Mouse (Mus musculus) MEL (cell line): ENCODE data around the gene Iqcc. TPM values are rescaled to one million over a fixed set of nuclear protein-coding genes. Genes with fewer than 3 reads are reported as not detected.

ENCODE experiments used
- DNase-seq: peaks from one replicate; pipeline ENCODE4 v3.0.0; 2011; ENCODE audit warnings: low read depth, low spot score
- H3K27ac ChIP-seq: 2 replicates; pipeline ENCODE4 v1.5.1; 2012; ENCODE audit warnings: low read depth, mild to moderate bottlenecking, control low read depth, low read length, moderate library complexity; ENCODE audit not compliant: control insufficient read depth
- H3K27me3 ChIP-seq, 2 experiments: fragments of 150-350 bp in 1 of 2; sonication (generic) in 1 of 2; 2 replicates each; pipeline ENCODE4 v1.6.1; 2012; ENCODE audit warnings: low read length in 2 of 2, mild to moderate bottlenecking in 2 of 2, improper control_type of control experiment in 1 of 2, moderate library complexity in 1 of 2; ENCODE audit not compliant: insufficient read depth in 2 of 2, control insufficient read depth in 1 of 2
- H3K36me3 ChIP-seq, 2 experiments: 2 replicates each; pipeline ENCODE4 v1.6.1; 2012 to 2014; ENCODE audit warnings: low read length in 2 of 2, improper control_type of control experiment in 1 of 2, inconsistent platforms in 1 of 2, mild to moderate bottlenecking in 1 of 2; ENCODE audit not compliant: insufficient read depth in 2 of 2, control insufficient read depth in 1 of 2
- H3K4me1 ChIP-seq, 2 experiments: fragments of 150-350 bp in 1 of 2; sonication (generic) in 1 of 2; 2 replicates each; pipeline ENCODE4 v1.6.1; 2012; ENCODE audit warnings: low read length in 2 of 2, improper control_type of control experiment in 1 of 2, mild to moderate bottlenecking in 1 of 2; ENCODE audit not compliant: insufficient read depth in 2 of 2, control insufficient read depth in 1 of 2
- H3K4me3 ChIP-seq, 2 experiments: fragments of 150-350 bp in 1 of 2; sonication (generic) in 1 of 2; 2 replicates each; pipeline ENCODE4 v1.5.1; 2012; ENCODE audit warnings: low read depth in 2 of 2, low read length in 2 of 2, mild to moderate bottlenecking in 2 of 2, moderate library complexity in 2 of 2, control low read depth in 1 of 2, improper control_type of control experiment in 1 of 2; ENCODE audit not compliant: control insufficient read depth in 1 of 2, insufficient read depth in 1 of 2
- H3K79me2 ChIP-seq: 2 replicates; pipeline ENCODE4 v1.6.1; 2012; ENCODE audit warnings: mild to moderate bottlenecking, low read length, moderate library complexity; ENCODE audit not compliant: control insufficient read depth, poor library complexity, insufficient read depth
- H3K9ac ChIP-seq: 2 replicates; pipeline ENCODE4 v1.6.1; 2012; ENCODE audit warnings: low read depth, mild to moderate bottlenecking, control low read depth, low read length, moderate library complexity; ENCODE audit not compliant: control insufficient read depth, poor library complexity, severe bottlenecking
- H3K9me3 ChIP-seq: fragments of 150-350 bp; sonication (generic); replicated peaks from 2 replicates; pipeline ENCODE4 v1.6.1; 2012; ENCODE audit warnings: mild to moderate bottlenecking, low read length, improper control_type of control experiment, moderate library complexity; ENCODE audit not compliant: insufficient read depth
- BHLHE40 ChIP-seq: IDR thresholded peaks from 2 replicates; pipeline ENCODE4 v1.6.1; 2012; ENCODE audit warnings: low read depth, mild to moderate bottlenecking, inconsistent platforms, low read length, improper control_type of control experiment, borderline replicate concordance
- CHD1 ChIP-seq: IDR thresholded peaks from 2 replicates; pipeline ENCODE4 v1.6.1; 2012; ENCODE audit warnings: low read depth, mild to moderate bottlenecking, inconsistent platforms, low read length, improper control_type of control experiment
- CHD2 ChIP-seq: IDR thresholded peaks from 2 replicates; pipeline ENCODE4 v1.6.1; 2011; ENCODE audit warnings: low read length, improper control_type of control experiment
- CTCF ChIP-seq, 3 experiments: IDR thresholded peaks in 2 of 3; conservative IDR thresholded peaks in 1 of 3; 2 replicates each; pipeline ENCODE4 v1.5.1; 2011 to 2012; ENCODE audit warnings: low read length in 3 of 3, low read depth in 2 of 3, mild to moderate bottlenecking in 2 of 3, improper control_type of control experiment in 1 of 3, inconsistent platforms in 1 of 3, mixed read lengths in 1 of 3, moderate library complexity in 1 of 3; ENCODE audit not compliant: control insufficient read depth in 1 of 3, insufficient read depth in 1 of 3, poor library complexity in 1 of 3, severe bottlenecking in 1 of 3
- E2F4 ChIP-seq: IDR thresholded peaks from 2 replicates; pipeline ENCODE4 v1.6.1; 2011; ENCODE audit warnings: low read depth, low read length, improper control_type of control experiment, borderline replicate concordance
- ELF1 ChIP-seq: IDR thresholded peaks from 2 replicates; pipeline ENCODE4 v1.6.1; 2014; ENCODE audit warnings: low read depth, mild to moderate bottlenecking, inconsistent platforms, low read length, improper control_type of control experiment, moderate library complexity
- EP300 ChIP-seq, 2 experiments: IDR thresholded peaks; 2 replicates each; pipeline ENCODE4 v1.6.1; 2011; ENCODE audit warnings: improper control_type of control experiment in 2 of 2, low read length in 2 of 2, low read depth in 1 of 2, mild to moderate bottlenecking in 1 of 2
- ETS1 ChIP-seq: IDR thresholded peaks from 2 replicates; pipeline ENCODE4 v1.6.1; 2012; ENCODE audit warnings: low read depth, mild to moderate bottlenecking, inconsistent platforms, low read length, improper control_type of control experiment, moderate library complexity
- GABPA ChIP-seq: IDR thresholded peaks from 2 replicates; pipeline ENCODE4 v1.6.1; 2012; ENCODE audit warnings: low read depth, mild to moderate bottlenecking, inconsistent platforms, low read length, improper control_type of control experiment, moderate library complexity
- GATA1 ChIP-seq: IDR thresholded peaks from 2 replicates; pipeline ENCODE4 v1.6.1; 2011; ENCODE audit warnings: low read depth, low read length, improper control_type of control experiment
- JUND ChIP-seq: IDR thresholded peaks from 2 replicates; pipeline ENCODE4 v1.6.1; 2011; ENCODE audit warnings: low read depth, mild to moderate bottlenecking, improper control_type of control experiment, low read length
- MAFK ChIP-seq: IDR thresholded peaks from 2 replicates; pipeline ENCODE4 v1.6.1; 2011; ENCODE audit warnings: low read depth, mild to moderate bottlenecking, low read length, improper control_type of control experiment, borderline replicate concordance
- MAX ChIP-seq: IDR thresholded peaks from 2 replicates; pipeline ENCODE4 v1.6.1; 2011; ENCODE audit warnings: low read length, improper control_type of control experiment
- MEF2A ChIP-seq: IDR thresholded peaks from 2 replicates; pipeline ENCODE4 v1.6.1; 2014; ENCODE audit warnings: low read depth, mild to moderate bottlenecking, inconsistent platforms, low read length, improper control_type of control experiment; ENCODE audit not compliant: poor library complexity, insufficient replicate concordance, severe bottlenecking; ENCODE audit errors: extremely low read depth
- MXI1 ChIP-seq: IDR thresholded peaks from 2 replicates; pipeline ENCODE4 v1.6.1; 2011; ENCODE audit warnings: mild to moderate bottlenecking, low read depth, low read length, improper control_type of control experiment
- MYB ChIP-seq: IDR thresholded peaks from 2 replicates; pipeline ENCODE4 v1.6.1; 2011; ENCODE audit warnings: mild to moderate bottlenecking, low read depth, low read length, improper control_type of control experiment
- MYC ChIP-seq: IDR thresholded peaks from 2 replicates; pipeline ENCODE4 v1.6.1; 2011; ENCODE audit warnings: low read depth, mild to moderate bottlenecking, low read length, improper control_type of control experiment, moderate library complexity
- POLR2AphosphoS2 ChIP-seq: IDR thresholded peaks from 2 replicates; pipeline ENCODE4 v1.6.1; 2011; ENCODE audit warnings: low read length, improper control_type of control experiment
- POLR2AphosphoS5 ChIP-seq: IDR thresholded peaks from 2 replicates; pipeline ENCODE4 v1.6.1; 2012; ENCODE audit warnings: low read depth, borderline replicate concordance, mild to moderate bottlenecking, inconsistent platforms, low read length, moderate library complexity, mixed read lengths
- RAD21 ChIP-seq: IDR thresholded peaks from 2 replicates; pipeline ENCODE4 v1.6.1; 2011; ENCODE audit warnings: mild to moderate bottlenecking, low read depth, low read length, improper control_type of control experiment
- RCOR1 ChIP-seq: IDR thresholded peaks from 2 replicates; pipeline ENCODE4 v1.6.1; 2012; ENCODE audit warnings: low read depth, mild to moderate bottlenecking, inconsistent platforms, low read length, improper control_type of control experiment
- SMC3 ChIP-seq: IDR thresholded peaks from 2 replicates; pipeline ENCODE4 v1.6.1; 2011; ENCODE audit warnings: low read depth, low read length, improper control_type of control experiment
- TAL1 ChIP-seq: IDR thresholded peaks from 2 replicates; pipeline ENCODE4 v1.6.1; 2012; ENCODE audit warnings: mild to moderate bottlenecking, inconsistent platforms, low read length, moderate library complexity, mixed read lengths
- TCF12 ChIP-seq: IDR thresholded peaks from 2 replicates; pipeline ENCODE4 v1.6.1; 2014; ENCODE audit warnings: low read depth, mild to moderate bottlenecking, inconsistent platforms, low read length, improper control_type of control experiment, moderate library complexity
- UBTF ChIP-seq: IDR thresholded peaks from 2 replicates; pipeline ENCODE4 v1.6.1; 2012; ENCODE audit warnings: low read depth, mild to moderate bottlenecking, inconsistent platforms, low read length, improper control_type of control experiment, moderate library complexity, borderline replicate concordance; ENCODE audit not compliant: insufficient read depth
- USF2 ChIP-seq, 2 experiments: IDR thresholded peaks; 2 replicates each; pipeline ENCODE4 v1.6.1; 2011 to 2012; ENCODE audit warnings: improper control_type of control experiment in 2 of 2, low read length in 2 of 2, borderline replicate concordance in 1 of 2, inconsistent platforms in 1 of 2, low read depth in 1 of 2, mild to moderate bottlenecking in 1 of 2; ENCODE audit not compliant: insufficient read depth in 1 of 2
- ZC3H11A ChIP-seq: IDR thresholded peaks from 2 replicates; pipeline ENCODE4 v1.6.1; 2012; ENCODE audit warnings: low read depth, mild to moderate bottlenecking, inconsistent platforms, low read length, improper control_type of control experiment
- ZKSCAN1 ChIP-seq: IDR thresholded peaks from 2 replicates; pipeline ENCODE4 v1.6.1; 2012; ENCODE audit warnings: low read depth, mild to moderate bottlenecking, inconsistent platforms, low read length, improper control_type of control experiment, moderate library complexity
- ZMIZ1 ChIP-seq: IDR thresholded peaks from 2 replicates; pipeline ENCODE4 v1.6.1; 2012; ENCODE audit warnings: low read depth, mild to moderate bottlenecking, inconsistent platforms, low read length, improper control_type of control experiment, moderate library complexity
- ZNF384 ChIP-seq: IDR thresholded peaks from 2 replicates; pipeline ENCODE4 v1.6.1; 2012; ENCODE audit warnings: low read depth, mild to moderate bottlenecking, inconsistent platforms, low read length, improper control_type of control experiment
- polyA plus RNA-seq, 2 experiments: library from polyadenylated mRNA; stranded (reverse) in 1 of 2; unstranded in 1 of 2; fragments of >175 nt in 1 of 2; fragments of >200 nt in 1 of 2; gene quantifications; 2 replicates each; pipeline versions ENCODE4 v1.2.1 to v1.2.4; 2012; ENCODE audit warnings: low replicate concordance in 2 of 2, low read depth in 1 of 2; ENCODE audit not compliant: insufficient read length in 2 of 2, insufficient read depth in 1 of 2, missing spikeins in 1 of 2
- total RNA-seq: library from RNA; depleted of rRNA; stranded (reverse); fragments of 300-350 nt; gene quantifications from 2 replicates; pipeline ENCODE4 v1.2.3, GENCODE M21; 2012

Gene Iqcc
- total and polyA plus RNA-seq, 3 experiments: 13.6 to 18.5 TPM; not detected in 1

- Histone ChIP-seq H3K27ac (no peak overlapping the region), H3K79me2 (no peaks in the 10 kb centered on the region; the same call in 1 of the 2 replicates), H3K36me3 (no peaks in the 10 kb centered on the region), H3K27me3 (no peaks in the 10 kb centered on the region), H3K4me3 (no peak overlapping the region), H3K9me3 (no peaks in the 10 kb centered on the region), H3K4me1 (peaks cover 0 to 13% of the 10 kb centered on the region in 2 experiments; a peak in 1 of 4 replicates), H3K9ac (no peak overlapping the region)
- DNase-seq: peak; percentile 76
- peak; percentile 15; the same call in 1 of the 2 replicates for TF ChIP-seq RAD21
- TF ChIP-seq SMC3: peak; percentile 32; the same call in 1 of the 2 replicates
- peak; percentile 74; the same call in 1 of the 2 replicates for TF ChIP-seq MYC
- peak; percentile 30 to 62 (median 39) for TF ChIP-seq CTCF (IDR thresholded peaks at IDR 0.05 in 2 of 3, conservative IDR thresholded peaks at IDR 0.05 in 1 of 3; ENCODE audit: control insufficient read depth in 1 of 3, insufficient read depth in 1 of 3, low read depth in 2 of 3, low read length in 3 of 3, poor library complexity in 1 of 3, severe bottlenecking in 1 of 3)
- TF ChIP-seq GATA1: peak; percentile 39
- no peak for TF ChIP-seq MAFK
Observed at GRCm38 (mm10) chr4:129582251-129582650, 36.6 kb downstream of the Iqcc start.

DNA sequence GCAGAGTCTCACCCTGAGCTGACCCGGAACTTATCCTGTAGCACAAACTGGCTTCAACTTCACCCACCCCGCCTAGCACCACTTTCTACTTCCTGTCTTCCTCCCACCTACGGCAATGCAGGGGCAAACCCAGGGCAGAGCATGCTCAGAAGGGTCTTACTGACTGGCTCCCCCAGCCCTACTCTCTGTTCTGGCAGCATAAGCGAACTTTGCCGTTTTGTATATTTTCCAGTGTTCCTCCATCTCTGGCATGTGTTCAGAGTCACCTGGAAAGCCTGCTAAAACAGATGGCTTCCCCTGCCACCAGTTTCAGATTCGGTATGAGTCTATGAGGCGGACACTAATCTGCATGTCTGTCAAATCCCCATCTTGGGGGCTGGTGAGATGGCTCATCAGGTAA lies 38.6 kb downstream of the Iqcc start:
- Histone ChIP-seq H3K4me1 (peaks cover 0 to 20% of the 10 kb centered on the region in 2 experiments; a peak in 1 of 4 replicates), H3K79me2 (no peaks in the 10 kb centered on the region; the same call in 1 of the 2 replicates), H3K4me3 (peak overlapping the region; percentile 8 to 23; a peak in 2 of 4 replicates), H3K27me3 (no peaks in the 10 kb centered on the region), H3K27ac (peak overlapping the region; percentile 54), H3K9me3 (no peaks in the 10 kb centered on the region), H3K9ac (peak overlapping the region; percentile 63), H3K36me3 (peaks cover 0 to 6% of the 10 kb centered on the region in 2 experiments; a peak in 2 of 4 replicates)
- peak; percentile 88 for DNase-seq
- no peak for TF ChIP-seq TAL1
- no peak for TF ChIP-seq MAFK
- TF ChIP-seq UBTF: no peak
- TF ChIP-seq ETS1: no peak
- TF ChIP-seq POLR2AphosphoS5: no peak
- TF ChIP-seq CTCF (IDR thresholded peaks at IDR 0.05 in 2 of 3, conservative IDR thresholded peaks at IDR 0.05 in 1 of 3; ENCODE audit: control insufficient read depth in 1 of 3, insufficient read depth in 1 of 3, low read depth in 2 of 3, low read length in 3 of 3, poor library complexity in 1 of 3, severe bottlenecking in 1 of 3): no peak
- no peak for TF ChIP-seq MXI1
- TF ChIP-seq ZKSCAN1: no peak
- TF ChIP-seq CHD2: no peak
- TF ChIP-seq EP300 (IDR thresholded peaks at IDR 0.05; ENCODE audit: low read depth in 1 of 2, low read length in 2 of 2): no peak
- no peak for TF ChIP-seq E2F4
- TF ChIP-seq CHD1: no peak
- no peak for TF ChIP-seq USF2 (IDR thresholded peaks at IDR 0.05; ENCODE audit: borderline replicate concordance in 1 of 2, insufficient read depth in 1 of 2, low read depth in 1 of 2, low read length in 2 of 2)
- TF ChIP-seq GABPA: no peak
- TF ChIP-seq MYB: no peak
- no peak for TF ChIP-seq ZMIZ1
- no peak for TF ChIP-seq POLR2AphosphoS2
- TF ChIP-seq JUND: no peak
- TF ChIP-seq MEF2A: no peak
- no peak for TF ChIP-seq GATA1
- TF ChIP-seq ZC3H11A: no peak
- no peak for TF ChIP-seq RCOR1
- no peak for TF ChIP-seq TCF12
- no peak for TF ChIP-seq BHLHE40
- 0 out of 2 replicates have a peak, but pooled peaks have one; percentile 44 for TF ChIP-seq MAX
- TF ChIP-seq ELF1: no peak
- TF ChIP-seq ZNF384: no peak
